Mouse (Mus musculus) midbrain, postnatal 0 days (tissue): ENCODE measurements around the gene Coa4. TPM values are rescaled to one million over a fixed set of nuclear protein-coding genes. Genes with fewer than 3 reads are reported as not detected.

Experiments used
- ATAC-seq: fragments of 200-750 bp; cut with Nextera tagmentation; 2 replicates; pipeline ENCODE4 v1.8.0; 2017; ENCODE audit warnings: moderate number of reproducible peaks, mild to moderate bottlenecking, moderate TSS enrichment, moderate library complexity; ENCODE audit not compliant: low FRiP score
- DNase-seq: peaks from one replicate; pipeline ENCODE4 v3.0.0-alpha.2; 2015; ENCODE audit warnings: low spot score
- H3K27ac ChIP-seq: fragments of 300-500 bp; sonication (generic); 2 replicates; pipeline ENCODE4 v1.5.1; 2014; ENCODE audit warnings: low read depth, mild to moderate bottlenecking, low read length, mixed read lengths
- H3K27me3 ChIP-seq: fragments of 300-500 bp; sonication (generic); 2 replicates; pipeline ENCODE4 v1.6.1; 2014; ENCODE audit warnings: low read length, control low read depth, mixed read lengths; ENCODE audit not compliant: insufficient read depth
- H3K36me3 ChIP-seq: fragments of 300-500 bp; sonication (generic); 2 replicates; pipeline ENCODE4 v1.6.1; 2014; ENCODE audit warnings: low read length, control low read depth, mixed read lengths; ENCODE audit not compliant: insufficient read depth
- H3K4me1 ChIP-seq: fragments of 300-500 bp; sonication (generic); 2 replicates; pipeline ENCODE4 v1.6.1; 2014; ENCODE audit warnings: mild to moderate bottlenecking, control low read depth, antibody characterized with exemption, low read length, mixed read lengths; ENCODE audit not compliant: insufficient read depth
- H3K4me2 ChIP-seq: fragments of 300-500 bp; sonication (generic); 2 replicates; pipeline ENCODE4 v1.6.1; 2014; ENCODE audit warnings: low read depth, mild to moderate bottlenecking, low read length, mixed read lengths; ENCODE audit not compliant: poor library complexity, severe bottlenecking
- H3K4me3 ChIP-seq: fragments of 300-500 bp; sonication (generic); 2 replicates; pipeline ENCODE4 v1.5.1; 2014; ENCODE audit warnings: low read depth, mild to moderate bottlenecking, low read length, moderate library complexity
- H3K9ac ChIP-seq: fragments of 300-500 bp; sonication (generic); replicated peaks from 2 replicates; pipeline ENCODE4 v1.6.1; 2014; ENCODE audit warnings: mild to moderate bottlenecking, low read length, moderate library complexity, mixed read lengths; ENCODE audit not compliant: poor library complexity, severe bottlenecking
- H3K9me3 ChIP-seq: fragments of 300-500 bp; sonication (generic); 2 replicates; pipeline ENCODE4 v1.6.1; 2016; ENCODE audit warnings: low read length, control low read depth
- CTCF ChIP-seq: IDR thresholded peaks from 2 replicates; pipeline ENCODE4 v1.5.1; 2016; ENCODE audit warnings: antibody characterized with exemption, mild to moderate bottlenecking
- WGBS: fragments of 180-500 bp; shearing (Covaris S2); extraction: QIAGEN DNeasy Blood & Tissue Kit; methylation state at CpG from one replicate; pipeline ENCODE4 v1.1.7; 2014; 5-methylcytosine and 5-hydroxymethylcytosine counted together
- polyA plus RNA-seq: library from polyadenylated mRNA; unstranded; fragments of >200 nt; fragmentation: Nextera tagmentation; extraction: Ambion mirVana; gene quantifications from 2 replicates; pipeline ENCODE4 v1.2.1, GENCODE M21; 2015
- total RNA-seq: library from RNA; depleted of rRNA; stranded (reverse); fragments of >200 nt; gene quantifications from 2 replicates; pipeline ENCODE4 v1.2.3, GENCODE M21; 2014

Coa4 gene
- total and polyA plus RNA-seq, 2 experiments from 2014 or later = 3.9 to 6.5 TPM

DNA sequence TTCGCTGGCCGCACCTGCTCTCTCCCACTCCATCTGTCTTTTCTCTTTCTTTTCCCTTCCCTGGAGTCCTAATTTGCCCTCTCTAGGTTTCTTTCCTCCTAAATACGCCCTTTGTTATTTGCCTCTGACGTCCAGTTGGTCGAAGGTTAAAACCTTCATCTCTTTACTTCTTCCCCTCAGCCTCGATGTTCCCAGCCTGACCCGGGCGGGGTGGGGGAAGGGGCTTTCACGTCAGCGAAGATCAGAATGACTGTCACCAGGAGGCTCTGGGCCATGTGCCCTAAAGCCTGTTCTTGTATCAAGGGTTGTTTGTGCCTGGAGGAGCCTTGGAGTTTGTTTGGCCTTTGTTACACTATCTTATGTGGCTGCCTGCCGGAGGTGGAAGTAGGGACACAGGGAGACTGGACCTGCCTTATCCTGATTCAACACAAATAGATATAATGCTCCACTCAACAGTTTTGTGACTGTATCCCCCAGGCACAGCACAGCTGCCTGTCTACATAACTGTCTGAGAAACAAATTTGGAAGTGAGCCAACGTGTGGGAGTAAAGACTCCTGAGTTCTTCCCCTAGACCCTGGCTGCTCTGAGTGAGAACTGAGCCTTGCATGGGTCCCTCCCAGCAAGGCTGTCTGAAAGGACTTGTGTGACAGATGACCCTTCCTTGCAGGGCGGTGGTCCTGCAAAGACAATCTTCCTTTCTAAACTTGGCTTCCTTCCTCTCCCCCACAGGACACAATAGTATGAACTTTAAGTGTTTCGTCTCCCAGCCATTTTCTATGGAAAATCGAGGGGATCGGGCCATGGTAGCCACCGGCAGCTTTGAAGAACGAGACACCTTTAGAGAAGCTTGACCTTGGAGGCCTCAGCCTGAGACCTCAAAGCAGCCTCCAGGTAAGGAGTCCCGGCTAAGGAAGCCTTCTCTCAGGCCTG is 43.1 kb upstream of the Coa4 start:
- ATAC-seq (no peak), DNase-seq (peak; percentile 71)
- no peaks in the 10 kb centered on the region for H3K9me3 ChIP-seq
- H3K4me2 ChIP-seq = peak overlapping the region; percentile 58
- peak overlapping the region; percentile 18; the same call in 1 of the 2 replicates for H3K27ac ChIP-seq
- H3K4me3 ChIP-seq = peak overlapping the region; percentile 34
- WGBS = 40% methylated on average over 19 of the region's 19 CpGs
- no peak overlapping the region for H3K9ac ChIP-seq
- no peaks in the 10 kb centered on the region for H3K27me3 ChIP-seq
- TF ChIP-seq CTCF = no peak
- 0 out of 2 replicates have a peak, but pooled peaks cover 3% of the 10 kb centered on the region for H3K36me3 ChIP-seq
- H3K4me1 ChIP-seq = peaks cover 12% of the 10 kb centered on the region; the same call in 1 of the 2 replicates

DNA sequence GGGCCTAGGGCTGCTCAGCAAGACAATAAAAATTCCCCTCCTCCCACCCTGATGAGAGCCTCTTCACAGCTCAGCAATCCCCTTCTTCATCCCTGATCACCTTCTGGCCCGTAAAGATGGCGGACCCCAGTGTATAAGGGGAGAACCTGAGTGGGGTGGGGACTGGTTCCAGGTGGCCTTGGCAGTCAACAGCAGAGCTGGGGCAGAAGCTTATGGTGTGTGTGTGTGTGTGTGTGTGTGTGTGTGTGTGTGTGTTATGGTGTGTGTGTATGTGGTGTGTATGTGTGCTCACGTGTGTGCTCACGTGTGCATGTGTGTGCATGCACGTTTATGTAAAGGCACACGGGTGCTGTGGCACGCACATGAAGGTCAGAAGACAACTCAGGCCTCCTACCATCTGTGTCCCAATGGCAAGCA is 42.4 kb upstream of the Coa4 start:
- Histone ChIP-seq H3K4me2 (peak overlapping the region; percentile 58; the same call in 1 of the 2 replicates), H3K4me1 (peaks cover 12% of the 10 kb centered on the region; the same call in 1 of the 2 replicates), H3K4me3 (no peak overlapping the region), H3K27ac (0 out of 2 replicates have a peak overlapping the region, but pooled peaks have one; percentile 18), H3K36me3 (0 out of 2 replicates have a peak, but pooled peaks cover 3% of the 10 kb centered on the region), H3K27me3 (no peaks in the 10 kb centered on the region), H3K9me3 (no peaks in the 10 kb centered on the region), H3K9ac (no peak overlapping the region)
- no peak for ATAC-seq
- WGBS = 88% methylated on average over 7 of the region's 7 CpGs
- TF ChIP-seq CTCF = no peak
- DNase-seq = no peak

DNA sequence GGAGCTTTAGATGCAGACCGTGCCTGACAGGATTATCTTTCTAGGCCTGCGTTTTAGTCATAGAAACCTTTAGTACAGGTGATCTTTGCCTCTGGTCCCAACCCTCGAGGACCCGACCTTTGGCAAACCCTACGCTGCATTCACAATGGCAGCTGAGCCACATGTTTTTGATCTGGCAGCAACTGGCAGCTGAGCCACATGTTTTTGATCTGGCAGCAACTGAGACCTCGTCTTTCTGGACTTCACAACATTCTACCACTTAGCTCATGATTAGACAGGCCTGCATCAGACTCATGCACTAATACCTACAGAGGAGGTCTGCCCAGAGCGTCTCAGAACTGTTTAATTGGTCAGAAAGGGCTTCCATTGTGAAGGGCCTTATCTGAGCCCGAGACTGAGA is 41.8 kb upstream of the Coa4 start:
- WGBS = 35% methylated on average over 8 of the region's 8 CpGs
- TF ChIP-seq CTCF = no peak
- no peaks in the 10 kb centered on the region for H3K9me3 ChIP-seq
- DNase-seq (no peak), ATAC-seq (no peak; the same call in 1 of the 2 replicates)
- H3K27ac ChIP-seq = peak overlapping the region; percentile 89
- H3K4me1 ChIP-seq = peaks cover 12% of the 10 kb centered on the region; the same call in 1 of the 2 replicates
- H3K4me3 ChIP-seq = no peak overlapping the region
- H3K36me3 ChIP-seq = 0 out of 2 replicates have a peak, but pooled peaks cover 3% of the 10 kb centered on the region
- no peak overlapping the region for H3K9ac ChIP-seq
- H3K4me2 ChIP-seq = peak overlapping the region; percentile 13
- H3K27me3 ChIP-seq = no peaks in the 10 kb centered on the region

DNA sequence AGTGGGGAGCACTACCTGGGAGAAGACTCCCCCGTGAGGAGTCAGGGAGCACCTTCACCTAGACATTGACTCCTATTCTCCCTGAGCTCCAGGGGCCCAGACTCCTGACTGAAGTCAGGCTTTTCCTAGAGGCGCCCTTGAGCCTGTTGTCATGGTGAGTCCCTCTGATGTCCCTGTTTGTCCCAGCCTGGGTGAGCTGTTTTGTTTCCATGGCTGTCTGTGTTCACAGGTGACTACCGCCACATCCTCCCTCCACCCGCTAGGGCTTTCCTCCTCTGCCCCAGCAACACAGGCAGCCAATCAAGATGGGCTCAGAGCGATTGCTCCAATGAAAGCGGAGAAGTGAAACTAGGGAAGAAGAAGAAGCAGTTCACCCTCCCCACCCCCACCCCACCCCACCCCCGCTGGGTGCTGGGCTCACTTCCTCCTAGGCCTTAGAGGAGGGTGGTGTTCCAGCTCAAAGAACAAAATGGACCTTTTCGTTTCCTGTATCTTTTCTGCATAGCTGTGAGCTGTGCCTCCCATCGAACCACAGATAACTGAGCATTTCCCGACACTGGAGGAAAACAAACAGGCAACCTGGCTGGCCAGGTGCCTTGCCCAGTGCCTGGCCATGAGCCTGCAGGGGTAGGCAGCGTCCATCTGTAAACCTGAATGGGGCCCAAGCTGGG is 41.2 kb upstream of the Coa4 start:
- Histone ChIP-seq H3K4me2 (peak overlapping the region; percentile 13), H3K4me3 (no peak overlapping the region), H3K9ac (no peak overlapping the region; the same call in 1 of the 2 replicates), H3K27ac (peak overlapping the region; percentile 89), H3K36me3 (0 out of 2 replicates have a peak, but pooled peaks cover 3% of the 10 kb centered on the region), H3K9me3 (no peaks in the 10 kb centered on the region), H3K27me3 (no peaks in the 10 kb centered on the region), H3K4me1 (peaks cover 12% of the 10 kb centered on the region; the same call in 1 of the 2 replicates)
- TF ChIP-seq CTCF = peak; percentile 31
- DNase-seq = peak; percentile 93
- ATAC-seq = peak; percentile 90
- WGBS = 24% methylated on average over 11 of the region's 11 CpGs

DNA sequence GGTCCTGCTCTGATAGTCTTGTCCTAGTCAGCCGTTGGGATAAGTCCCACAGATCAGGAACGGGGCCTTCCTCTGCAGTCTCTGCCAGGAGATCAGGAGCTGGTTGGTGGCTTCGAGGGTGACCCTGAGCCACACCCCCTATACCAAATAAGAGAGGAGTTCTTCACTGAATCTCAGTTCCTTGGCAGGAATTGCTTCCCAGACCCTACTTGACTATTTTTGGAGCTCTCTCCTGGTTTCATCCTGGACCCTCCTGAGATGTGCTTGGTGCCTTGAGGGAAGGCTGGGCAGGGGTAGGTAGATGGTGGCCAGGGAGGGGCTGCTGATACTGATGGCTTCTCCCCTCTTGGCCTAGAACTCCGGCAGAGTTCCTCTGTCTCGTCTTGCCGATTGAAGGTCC is 40.5 kb upstream of the Coa4 start:
- 0 out of 2 replicates have a peak, but pooled peaks cover 3% of the 10 kb centered on the region for H3K36me3 ChIP-seq
- peaks cover 12% of the 10 kb centered on the region; the same call in 1 of the 2 replicates for H3K4me1 ChIP-seq
- H3K9me3 ChIP-seq = no peaks in the 10 kb centered on the region
- 78% methylated on average over 6 of the region's 6 CpGs for WGBS
- no peak overlapping the region; the same call in 1 of the 2 replicates for H3K9ac ChIP-seq
- no peak overlapping the region for H3K4me3 ChIP-seq
- no peak for TF ChIP-seq CTCF
- no peaks in the 10 kb centered on the region for H3K27me3 ChIP-seq
- peak overlapping the region; percentile 89 for H3K27ac ChIP-seq
- ATAC-seq (no peak), DNase-seq (no peak)
- H3K4me2 ChIP-seq = no peak overlapping the region
